Mouse (Mus musculus): ENCODE data around the gene Uspl1. TPM values are rescaled to one million over a fixed set of nuclear protein-coding genes. Genes with fewer than 3 reads are reported as not detected.

The Uspl1 gene
- polyA plus RNA-seq, 1 experiment from 2014 or later: 78.9 TPM

- no peak for DNase-seq (ENCODE audit: low spot score)
Measured at GRCm38 (mm10) chr5:149253491-149253890, 69.3 kb downstream of the Uspl1 start.

- peak; percentile 65 for DNase-seq (ENCODE audit: low spot score)
Measured at GRCm38 (mm10) chr5:149255522-149255921, 71.4 kb downstream of the Uspl1 start.

GRCm38 (mm10) chr5:149257518-149258281 lies 73.5 kb downstream of the Uspl1 start:
- DNase-seq (ENCODE audit: low spot score): peak; percentile 38

- no peak for DNase-seq (ENCODE audit: low spot score)
Measured at GRCm38 (mm10) chr5:149259093-149259492, 74.9 kb downstream of the Uspl1 start.

GRCm38 (mm10) chr5:149261449-149261848 lies 77.3 kb downstream of the Uspl1 start:
- no peak for DNase-seq (ENCODE audit: low spot score)

GRCm38 (mm10) chr5:149261866-149262265 lies 77.7 kb downstream of the Uspl1 start:
- no peak for DNase-seq (ENCODE audit: low spot score)

GRCm38 (mm10) chr5:149264405-149264804 lies 80.3 kb downstream of the Uspl1 start, which contains the start of gene Alox5ap:
Gene Alox5ap, plus strand, starts transcription at chr5:149264767.
- no peak for DNase-seq (ENCODE audit: low spot score)

- no peak for DNase-seq (ENCODE audit: low spot score)
Measured at GRCm38 (mm10) chr5:149264878-149265279, 80.7 kb downstream of the Uspl1 start.

Small RNA genes within 50 kb of the gene (microRNA-seq; reads per million reads assigned to microRNA genes)
- gene Gm24105 (ENCODE audit: borderline number of aligned reads): not detected

Other genes starting within 250 kb of the Uspl1 start
- gene Gm42791, start 189.2 kb upstream of the Uspl1 start, polyA plus RNA-seq (2015; fragmentation: Nextera tagmentation; extraction: Ambion mirVana): 0.79 TPM in 1 of 2 replicates, not detected in the other
- 2,611 and 2,714 TPM in 2 replicates for gene Hmgb1, start 139 bp downstream of the Uspl1 start, polyA plus RNA-seq (2015; fragmentation: Nextera tagmentation; extraction: Ambion mirVana)
- 29.7 and 29.8 TPM in 2 replicates for gene Alox5ap, start 80.4 kb downstream of the Uspl1 start, polyA plus RNA-seq (2015; fragmentation: Nextera tagmentation; extraction: Ambion mirVana)
- 1.3 and 2.0 TPM in 2 replicates for gene Medag, start 227.4 kb downstream of the Uspl1 start, polyA plus RNA-seq (2015; fragmentation: Nextera tagmentation; extraction: Ambion mirVana)